Mouse (Mus musculus): ENCODE data around the gene Atxn1. TPM values are rescaled to one million over a fixed set of nuclear protein-coding genes. Genes with fewer than 3 reads are reported as not detected.

The Atxn1 gene
- polyA plus RNA-seq, 1 experiment from 2014 or later = 7.7 TPM

DNA sequence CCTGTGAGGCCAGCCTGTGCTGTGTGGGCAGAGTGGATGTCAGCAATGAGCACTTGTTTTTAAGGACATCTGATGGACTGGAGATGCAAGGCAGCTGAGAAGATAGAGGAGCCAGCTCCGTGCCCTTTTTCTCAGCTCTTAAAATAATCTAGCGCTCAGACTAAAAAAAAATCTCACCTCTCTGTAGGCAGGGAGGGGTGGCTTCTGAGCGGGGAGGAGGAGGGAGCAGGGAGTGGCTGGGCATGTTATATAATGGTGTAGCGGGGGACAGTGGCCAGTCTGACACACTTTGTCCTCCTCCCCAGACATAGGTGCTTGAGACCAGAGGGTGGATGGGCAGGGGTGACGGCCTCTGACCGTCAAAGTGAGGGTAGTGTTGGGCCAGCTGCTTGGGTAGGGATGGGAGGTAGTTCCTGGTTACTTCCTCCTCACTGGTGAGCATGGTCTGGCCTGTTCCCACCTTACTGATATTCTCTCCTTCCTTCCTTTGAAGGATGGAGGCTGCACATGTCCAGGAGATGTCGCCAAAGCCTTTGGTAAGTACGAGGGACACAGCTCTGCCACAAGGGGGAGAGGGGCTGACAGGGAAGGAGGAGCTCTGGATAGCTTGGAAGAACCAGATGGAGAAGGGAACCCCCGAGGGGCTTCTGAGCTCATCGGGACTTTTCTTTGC, 426.1 kb downstream of the Atxn1 start:
- peak overlapping the region; percentile 43 for H3K4me3 ChIP-seq
- H3K27ac ChIP-seq (ENCODE audit: poor library complexity, severe bottlenecking) = peak overlapping the region; percentile 89
- peaks cover 48% of the 10 kb centered on the region for H3K36me3 ChIP-seq
- no peaks in the 10 kb centered on the region for H3K27me3 ChIP-seq (replicated peaks)
- H3K9ac ChIP-seq = peak overlapping the region; percentile 61
- 18% methylated on average over 10 of the region's 10 CpGs for WGBS
- H3K4me2 ChIP-seq = peak overlapping the region; percentile 77
- H3K4me1 ChIP-seq (replicated peaks) = peaks cover 58% of the 10 kb centered on the region
- ATAC-seq (ENCODE audit: insufficient number of reproducible peaks, low FRiP score) = peak; percentile 57
- H3K9me3 ChIP-seq (replicated peaks) = no peaks in the 10 kb centered on the region

- ATAC-seq (ENCODE audit: insufficient number of reproducible peaks, low FRiP score) = no peak
- 49% methylated on average over 9 of the region's 9 CpGs for WGBS
- Histone ChIP-seq H3K4me1 (replicated peaks) (peaks cover 58% of the 10 kb centered on the region), H3K9me3 (replicated peaks) (no peaks in the 10 kb centered on the region), H3K4me3 (no peak overlapping the region), H3K9ac (peak overlapping the region; percentile 61), H3K27ac (ENCODE audit: poor library complexity, severe bottlenecking) (peak overlapping the region; percentile 89), H3K36me3 (peaks cover 48% of the 10 kb centered on the region), H3K27me3 (replicated peaks) (no peaks in the 10 kb centered on the region), H3K4me2 (peak overlapping the region; percentile 77; the same call in 1 of the 2 replicates)
Observed at GRCm38 (mm10) chr13:45538091-45538490, 426.7 kb downstream of the Atxn1 start.

- 24% methylated on average over 9 of the region's 9 CpGs for WGBS
- no peak overlapping the region for H3K4me2 ChIP-seq
- H3K27me3 ChIP-seq (replicated peaks) = no peaks in the 10 kb centered on the region
- no peaks in the 10 kb centered on the region for H3K9me3 ChIP-seq (replicated peaks)
- ATAC-seq (ENCODE audit: insufficient number of reproducible peaks, low FRiP score) = 0 out of 2 replicates have a peak, but pooled peaks have one; percentile 8
- H3K4me3 ChIP-seq = no peak overlapping the region
- H3K27ac ChIP-seq (ENCODE audit: poor library complexity, severe bottlenecking) = peak overlapping the region; percentile 93
- peaks cover 64% of the 10 kb centered on the region for H3K4me1 ChIP-seq (replicated peaks)
- H3K9ac ChIP-seq = no peak overlapping the region
- peaks cover 44% of the 10 kb centered on the region for H3K36me3 ChIP-seq
Observed at GRCm38 (mm10) chr13:45537110-45537509, 427.7 kb downstream of the Atxn1 start.

- H3K27me3 ChIP-seq (replicated peaks) = no peaks in the 10 kb centered on the region
- ATAC-seq (ENCODE audit: insufficient number of reproducible peaks, low FRiP score) = no peak
- no peak overlapping the region for H3K4me3 ChIP-seq
- no peak overlapping the region for H3K4me2 ChIP-seq
- WGBS = 71% methylated on average over 9 of the region's 9 CpGs
- peak overlapping the region; percentile 93 for H3K27ac ChIP-seq (ENCODE audit: poor library complexity, severe bottlenecking)
- H3K36me3 ChIP-seq = peaks cover 33% of the 10 kb centered on the region
- no peaks in the 10 kb centered on the region for H3K9me3 ChIP-seq (replicated peaks)
- H3K4me1 ChIP-seq (replicated peaks) = peaks cover 76% of the 10 kb centered on the region
- H3K9ac ChIP-seq = no peak overlapping the region
Observed at GRCm38 (mm10) chr13:45535731-45536453, 428.9 kb downstream of the Atxn1 start.

- no peaks in the 10 kb centered on the region for H3K9me3 ChIP-seq (replicated peaks)
- no peaks in the 10 kb centered on the region for H3K27me3 ChIP-seq (replicated peaks)
- WGBS = 14% methylated on average over 6 of the region's 6 CpGs
- peak overlapping the region; percentile 99 for H3K27ac ChIP-seq (ENCODE audit: poor library complexity, severe bottlenecking)
- ATAC-seq (ENCODE audit: insufficient number of reproducible peaks, low FRiP score) = peak; percentile 66
- H3K4me2 ChIP-seq = peak overlapping the region; percentile 52
- H3K9ac ChIP-seq = peak overlapping the region; percentile 53
- H3K36me3 ChIP-seq = peaks cover 18% of the 10 kb centered on the region
- H3K4me3 ChIP-seq = no peak overlapping the region
- peaks cover 86% of the 10 kb centered on the region for H3K4me1 ChIP-seq (replicated peaks)
Observed at GRCm38 (mm10) chr13:45530754-45531153, 434.1 kb downstream of the Atxn1 start.

- Histone ChIP-seq H3K4me2 (no peak overlapping the region), H3K9me3 (replicated peaks) (no peaks in the 10 kb centered on the region), H3K4me1 (replicated peaks) (peaks cover 71% of the 10 kb centered on the region), H3K36me3 (peaks cover 22% of the 10 kb centered on the region), H3K27me3 (replicated peaks) (no peaks in the 10 kb centered on the region), H3K4me3 (no peak overlapping the region), H3K9ac (no peak overlapping the region), H3K27ac (ENCODE audit: poor library complexity, severe bottlenecking) (peak overlapping the region; percentile 99)
- no peak for ATAC-seq (ENCODE audit: insufficient number of reproducible peaks, low FRiP score)
- 40% methylated on average over 4 of the region's 4 CpGs for WGBS
Observed at GRCm38 (mm10) chr13:45528787-45529186, 436.0 kb downstream of the Atxn1 start.

GRCm38 (mm10) chr13:45527232-45527964, 437.4 kb downstream of the Atxn1 start:
- Histone ChIP-seq H3K4me1 (replicated peaks) (peaks cover 67% of the 10 kb centered on the region), H3K9me3 (replicated peaks) (no peaks in the 10 kb centered on the region), H3K4me2 (0 out of 2 replicates have a peak overlapping the region, but pooled peaks have one; percentile 0), H3K27ac (ENCODE audit: poor library complexity, severe bottlenecking) (peak overlapping the region; percentile 84), H3K27me3 (replicated peaks) (no peaks in the 10 kb centered on the region), H3K9ac (0 out of 2 replicates have a peak overlapping the region, but pooled peaks have one; percentile 2), H3K4me3 (no peak overlapping the region), H3K36me3 (peaks cover 27% of the 10 kb centered on the region)
- 33% methylated on average over 11 of the region's 11 CpGs for WGBS
- ATAC-seq (ENCODE audit: insufficient number of reproducible peaks, low FRiP score) = peak; percentile 79

GRCm38 (mm10) chr13:45526230-45526629, 438.6 kb downstream of the Atxn1 start:
- Histone ChIP-seq H3K36me3 (peaks cover 34% of the 10 kb centered on the region), H3K4me1 (replicated peaks) (peaks cover 55% of the 10 kb centered on the region), H3K27ac (ENCODE audit: poor library complexity, severe bottlenecking) (peak overlapping the region; percentile 84), H3K4me3 (no peak overlapping the region), H3K9me3 (replicated peaks) (no peaks in the 10 kb centered on the region), H3K4me2 (no peak overlapping the region), H3K9ac (0 out of 2 replicates have a peak overlapping the region, but pooled peaks have one; percentile 13), H3K27me3 (replicated peaks) (no peaks in the 10 kb centered on the region)
- WGBS = 69% methylated on average over 7 of the region's 7 CpGs
- ATAC-seq (ENCODE audit: insufficient number of reproducible peaks, low FRiP score) = no peak

DNA sequence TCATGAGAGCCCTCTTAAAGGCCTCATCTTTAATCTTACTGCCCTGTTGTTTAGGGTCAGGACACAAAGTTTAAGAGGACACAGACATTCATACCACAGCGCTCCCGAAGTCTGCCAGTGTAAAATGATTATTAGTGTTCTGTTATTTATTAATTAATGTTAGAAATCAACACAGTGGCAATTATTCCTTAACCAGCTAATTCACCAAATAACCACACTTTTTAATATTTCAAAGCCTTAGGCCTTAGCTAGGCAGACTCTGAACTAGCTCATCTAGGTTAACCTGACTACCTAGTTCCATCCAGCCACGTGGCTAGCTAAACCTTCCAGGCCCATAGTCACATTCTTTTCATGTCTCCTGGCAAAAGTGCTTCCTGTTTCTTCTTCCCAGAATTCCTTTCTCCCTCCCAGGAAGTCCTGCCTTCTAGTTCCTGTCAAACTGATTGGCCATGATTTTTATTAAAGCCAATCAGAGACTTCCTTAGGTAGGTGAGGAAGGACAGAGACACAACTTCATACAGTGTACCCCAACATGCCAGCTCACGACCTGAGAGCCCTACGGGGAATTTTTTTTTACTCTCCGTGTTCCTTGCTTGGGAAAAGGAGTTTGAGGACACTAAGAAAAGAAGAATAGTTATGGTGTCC, 439.9 kb downstream of the Atxn1 start:
- H3K36me3 ChIP-seq = peaks cover 47% of the 10 kb centered on the region
- H3K27me3 ChIP-seq (replicated peaks) = no peaks in the 10 kb centered on the region
- H3K4me1 ChIP-seq (replicated peaks) = peaks cover 42% of the 10 kb centered on the region
- H3K9ac ChIP-seq = no peak overlapping the region
- no peak overlapping the region for H3K4me3 ChIP-seq
- 87% methylated on average over 6 of the region's 6 CpGs for WGBS
- H3K27ac ChIP-seq (ENCODE audit: poor library complexity, severe bottlenecking) = no peak overlapping the region
- no peak overlapping the region for H3K4me2 ChIP-seq
- no peaks in the 10 kb centered on the region for H3K9me3 ChIP-seq (replicated peaks)
- ATAC-seq (ENCODE audit: insufficient number of reproducible peaks, low FRiP score) = no peak

DNA sequence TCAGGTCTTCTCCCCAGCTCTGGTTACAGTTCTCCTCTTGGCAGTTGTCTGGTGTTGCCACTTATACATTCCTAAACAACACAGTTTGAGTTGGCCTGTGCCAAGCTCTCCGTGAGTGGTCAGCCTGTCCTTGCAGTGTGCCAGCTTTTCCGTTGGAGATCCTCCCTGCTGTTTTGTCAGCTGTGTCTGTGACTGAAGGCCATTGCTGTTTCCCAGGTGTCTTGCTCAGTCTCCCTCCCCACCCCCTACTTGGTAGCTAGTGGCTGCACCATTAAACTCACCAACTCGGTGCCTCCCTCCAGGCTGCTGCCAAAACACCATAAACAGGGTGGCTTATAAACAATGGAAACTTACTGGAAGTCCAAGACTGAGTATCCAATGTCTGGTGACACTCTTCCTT, 440.5 kb downstream of the Atxn1 start:
- Histone ChIP-seq H3K9ac (no peak overlapping the region), H3K9me3 (replicated peaks) (no peaks in the 10 kb centered on the region), H3K27me3 (replicated peaks) (no peaks in the 10 kb centered on the region), H3K36me3 (peaks cover 53% of the 10 kb centered on the region), H3K27ac (ENCODE audit: poor library complexity, severe bottlenecking) (no peak overlapping the region), H3K4me3 (no peak overlapping the region), H3K4me1 (replicated peaks) (peaks cover 36% of the 10 kb centered on the region), H3K4me2 (no peak overlapping the region)
- WGBS = 72% methylated on average over 3 of the region's 3 CpGs
- no peak for ATAC-seq (ENCODE audit: insufficient number of reproducible peaks, low FRiP score)

All from heart, embryonic 12.5 days (tissue).